Mouse (Mus musculus): ENCODE results near the gene Il1rl2.

DNA sequence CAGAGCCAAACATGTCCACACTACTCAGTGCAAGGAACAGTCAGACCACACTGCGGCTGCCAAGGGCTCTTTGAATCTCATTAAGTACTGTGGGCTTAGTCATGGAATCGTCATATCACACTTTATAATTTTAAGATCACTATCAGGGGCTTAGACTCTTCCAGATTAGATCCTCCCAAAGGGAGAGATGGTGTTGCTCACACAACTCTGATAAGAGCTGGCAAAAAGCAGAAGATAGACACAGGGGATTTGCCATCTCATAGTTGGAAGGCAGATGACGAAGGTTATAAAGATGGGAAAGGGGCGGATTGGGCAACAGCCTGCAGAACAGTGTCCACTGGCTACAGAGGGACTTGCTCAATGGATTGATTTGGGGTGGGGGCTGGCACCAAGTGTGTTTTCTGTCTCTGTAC, 31.0 kb downstream of the Il1rl2 start:
- TF ChIP-seq CTCF (IDR thresholded peaks at IDR 0.05; ENCODE audit: low read depth), result no peak
- TF ChIP-seq EP300 (IDR thresholded peaks at IDR 0.05; ENCODE audit: low read depth), result no peak

Data from liver, postnatal 0 days (tissue).